Mouse (Mus musculus): ENCODE measurements around the gene S1pr4.

DNA sequence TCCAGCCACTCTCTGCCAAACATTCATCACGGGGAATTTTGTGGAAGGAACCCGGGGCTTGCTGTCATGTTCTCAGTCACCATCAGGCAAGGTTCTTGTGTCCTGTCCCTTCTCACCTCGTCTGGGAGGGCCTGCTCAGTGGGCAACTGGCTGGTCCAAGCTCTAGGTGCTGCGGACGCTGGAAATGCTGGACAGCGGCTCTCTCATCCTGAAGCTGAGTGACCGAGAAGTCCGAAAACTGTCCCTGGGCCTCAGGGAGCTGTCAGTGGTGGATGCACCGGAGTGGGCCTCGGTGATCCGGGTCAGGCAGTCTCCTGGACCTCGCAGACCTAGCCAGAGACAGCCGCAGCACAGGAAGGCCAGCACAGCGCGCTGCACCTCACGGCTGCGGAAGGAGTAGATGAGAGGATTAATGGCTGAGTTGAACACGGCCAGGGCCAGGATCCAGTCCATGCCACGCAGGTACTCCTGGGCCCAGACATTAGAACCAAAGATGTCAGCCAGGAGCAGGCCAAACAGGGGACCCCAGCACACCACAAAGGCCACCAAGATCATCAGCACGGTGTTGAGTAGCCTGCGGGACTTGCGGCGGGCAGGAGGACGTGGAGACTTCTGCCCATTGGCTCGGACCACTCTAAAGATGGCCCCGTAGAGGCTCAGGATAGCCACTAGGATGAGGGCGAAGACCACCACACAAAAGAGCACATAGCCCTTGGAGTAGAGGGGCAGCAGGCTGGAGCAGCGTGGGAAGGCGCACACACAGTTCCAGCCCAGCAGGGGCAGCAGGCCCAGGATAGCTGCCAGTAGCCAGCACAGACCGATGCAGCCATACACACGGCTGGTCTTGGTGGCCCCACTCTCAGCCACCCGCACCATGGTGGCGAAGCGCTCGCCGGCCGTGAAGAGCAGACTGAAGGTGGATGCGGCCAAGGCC, 1.3 kb downstream of the S1pr4 start:
- TF ChIP-seq CTCF (IDR thresholded peaks at IDR 0.05; ENCODE audit: extremely low read depth, insufficient read length, insufficient replicate concordance, low read depth, low read length) = no peak
- no peak for TF ChIP-seq POLR2A (IDR thresholded peaks at IDR 0.05; ENCODE audit: low read depth, low read length)
